Mouse (Mus musculus): ENCODE results near the gene Hnmt. TPM values are rescaled to one million over a fixed set of nuclear protein-coding genes. Genes with fewer than 3 reads are reported as not detected.
"Not testable (repeated sequence)": the region's sequence is repeated elsewhere in the genome, so short reads cannot be mapped to it uniquely, and the experiment has no call there.

Gene Hnmt
- 1.4 and 2.3 TPM in 2 replicates for polyA plus RNA-seq (2016; fragmentation: Nextera tagmentation; extraction: Ambion mirVana)

DNA sequence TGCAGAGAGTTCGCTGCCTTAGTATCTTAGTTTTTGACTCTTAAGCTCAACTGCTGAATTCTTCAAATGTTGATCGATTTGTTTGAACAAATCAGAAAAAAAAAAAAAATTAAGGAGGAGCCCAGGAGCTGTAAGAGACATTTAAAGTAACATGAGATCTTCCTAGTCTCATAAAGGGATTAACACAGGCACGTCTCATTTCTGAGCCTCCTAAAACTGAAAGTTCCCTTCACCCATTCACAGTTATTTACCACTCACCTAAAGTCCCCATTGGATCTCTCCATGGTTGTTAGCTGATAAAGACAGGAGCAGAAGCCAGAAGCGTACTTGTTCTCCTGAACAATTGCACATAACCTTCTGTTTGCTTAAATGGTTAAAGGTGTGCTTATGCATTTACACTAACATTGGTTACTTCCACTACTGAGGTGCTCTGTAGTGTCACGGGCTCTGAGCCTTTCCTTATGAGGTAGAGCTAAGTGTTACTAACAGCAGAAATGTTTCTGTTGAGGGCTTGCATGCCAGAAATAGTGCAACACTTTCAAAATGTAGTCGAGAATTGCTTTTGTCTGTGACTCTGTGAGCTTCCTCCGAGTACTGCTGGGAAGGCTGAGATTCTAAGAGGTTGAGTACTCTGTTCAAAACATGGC is at the start of gene Hnmt:
Hnmt (minus strand) TSS at position 51 of the 647 bp plus-strand sequence.
- Histone ChIP-seq H3K27me3 (ENCODE audit: low read depth, poor library complexity, severe bottlenecking) (no peaks in the 10 kb centered on the region), H3K9me3 (replicated peaks) (no peaks in the 10 kb centered on the region), H3K27ac (replicated peaks) (peak within 1 kb of the TSS; percentile 77), H3K4me3 (peak within 1 kb of the TSS; percentile 46), H3K4me1 (peaks cover 28% of the 10 kb centered on the region), H3K36me3 (no peaks in the 10 kb centered on the region)
- DNase-seq (ENCODE audit: low spot score), result no peak
- WGBS, result 62% methylated on average over 7 of the region's 7 CpGs

DNA sequence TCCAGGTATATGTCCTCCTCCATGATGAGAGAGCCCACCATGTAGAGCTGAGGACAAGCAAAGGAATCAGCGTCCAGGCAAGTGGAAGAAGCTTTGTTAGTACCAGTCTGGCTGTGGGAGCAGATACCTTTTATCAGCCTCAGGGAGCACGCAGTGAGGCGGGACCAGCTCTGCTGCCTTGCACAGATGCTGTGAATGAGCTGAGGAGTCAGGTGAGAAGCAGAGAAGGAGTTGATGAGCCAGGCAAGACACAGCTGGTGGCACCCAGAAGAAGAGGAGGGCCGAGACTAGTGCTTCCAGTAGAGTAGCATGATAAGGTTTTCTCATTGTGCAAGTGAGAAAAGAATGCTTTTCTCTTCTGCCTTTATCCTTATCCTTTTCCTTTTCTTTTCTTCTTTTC is 47.3 kb upstream of the Hnmt start, which contains the start of gene Tbpl2:
Tbpl2 (minus strand) TSS at position 101 of the 400 bp plus-strand sequence.
- H3K27ac ChIP-seq (replicated peaks), result no peak within 1 kb of the TSS
- 71% methylated on average over 4 of the region's 4 CpGs for WGBS
- H3K4me1 ChIP-seq, result no peaks in the 10 kb centered on the region

DNA sequence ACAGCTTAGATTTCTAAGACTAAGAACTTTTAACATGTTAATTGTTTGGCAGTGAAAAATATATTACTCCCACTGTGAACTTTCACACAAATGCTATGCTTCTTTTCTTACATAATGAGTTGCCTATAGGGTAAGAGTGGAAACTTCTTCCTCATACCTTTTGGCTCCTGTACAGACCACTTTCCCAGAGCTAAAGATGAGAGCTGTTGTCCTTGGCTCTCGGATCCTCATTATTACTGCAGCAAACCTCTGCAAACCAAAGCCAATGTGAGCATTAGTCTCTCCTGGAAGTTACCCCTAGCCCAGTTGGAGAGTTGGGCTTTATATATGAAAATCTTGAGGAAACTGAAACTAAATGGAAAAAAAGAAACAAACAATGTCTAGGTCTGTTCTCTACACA is 41.7 kb upstream of the Hnmt start:
- H3K9me3 ChIP-seq (replicated peaks), result no peaks in the 10 kb centered on the region
- H3K4me1 ChIP-seq, result no peaks in the 10 kb centered on the region
- no peaks in the 10 kb centered on the region for H3K27me3 ChIP-seq (ENCODE audit: low read depth, poor library complexity, severe bottlenecking)
- no peak overlapping the region for H3K4me3 ChIP-seq
- H3K27ac ChIP-seq (replicated peaks), result no peak overlapping the region
- H3K36me3 ChIP-seq, result no peaks in the 10 kb centered on the region
- DNase-seq (ENCODE audit: low spot score), result no peak
- 83% methylated on average over 1 of the region's 1 CpGs for WGBS

More for the DNA sequence above, 47.3 kb upstream of the Hnmt start, which contains the start of gene Tbpl2:
- DNase-seq (ENCODE audit: low spot score), result no peak
- H3K36me3 ChIP-seq, result no peaks in the 10 kb centered on the region
- no peaks in the 10 kb centered on the region for H3K9me3 ChIP-seq (replicated peaks)
- H3K27me3 ChIP-seq (ENCODE audit: low read depth, poor library complexity, severe bottlenecking), result no peaks in the 10 kb centered on the region
- H3K4me3 ChIP-seq, result no peak within 1 kb of the TSS

DNA sequence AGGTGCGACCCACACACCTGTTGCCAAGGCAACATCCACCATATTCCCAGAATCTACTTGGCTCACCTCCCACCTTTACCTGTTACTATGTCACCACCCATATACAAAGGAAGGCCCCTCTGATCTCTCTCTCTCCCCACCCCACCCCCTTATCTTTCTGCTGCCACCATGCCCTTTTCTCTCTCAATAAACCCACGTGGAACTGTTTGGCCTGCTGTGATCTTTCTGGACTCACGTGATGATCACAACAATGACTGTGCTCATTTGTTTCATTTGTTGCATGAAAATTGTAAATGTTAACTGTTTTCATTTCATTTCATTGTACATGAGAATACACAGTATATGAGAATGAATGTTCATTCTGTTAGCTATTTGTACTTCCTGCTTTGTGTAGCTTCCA is 1.3 kb upstream of the Hnmt start:
- no peak for DNase-seq (ENCODE audit: low spot score)
- Histone ChIP-seq H3K4me3 (no peak overlapping the region), H3K9me3 (replicated peaks) (no peaks in the 10 kb centered on the region), H3K4me1 (peaks cover 28% of the 10 kb centered on the region), H3K27ac (replicated peaks) (no peak overlapping the region), H3K36me3 (no peaks in the 10 kb centered on the region), H3K27me3 (ENCODE audit: low read depth, poor library complexity, severe bottlenecking) (no peaks in the 10 kb centered on the region)
- 83% methylated on average over 3 of the region's 3 CpGs for WGBS

DNA sequence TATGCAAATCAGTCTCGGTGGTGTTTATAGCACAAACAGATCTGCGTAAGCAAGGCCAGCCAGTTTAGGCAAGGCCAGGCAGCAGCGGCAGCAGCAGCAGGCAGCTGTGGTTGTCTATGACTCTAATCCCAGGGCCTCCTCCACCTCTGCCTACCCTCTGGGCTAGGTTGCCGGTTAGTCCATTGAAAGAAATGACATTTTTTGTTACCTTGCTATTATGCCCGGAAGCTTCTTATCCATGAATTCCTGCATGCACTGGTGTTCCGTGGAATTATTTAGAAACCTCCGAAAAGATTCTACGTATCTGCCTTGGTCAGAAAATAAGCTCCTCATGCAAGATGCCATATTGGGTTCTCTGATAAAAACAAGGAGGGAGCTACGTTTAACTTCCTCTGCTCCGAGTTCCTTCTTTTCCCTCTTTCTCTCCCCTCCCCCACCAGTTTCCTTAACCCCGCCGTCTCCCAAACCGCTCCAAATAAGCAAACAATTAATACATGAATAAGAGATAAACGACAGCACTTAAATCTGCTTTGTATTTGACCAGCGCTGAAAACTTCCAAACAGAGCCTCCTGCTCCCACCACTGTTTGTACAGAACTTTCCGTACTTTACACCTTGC is 605 bp downstream of the Hnmt start:
- peaks cover 28% of the 10 kb centered on the region for H3K4me1 ChIP-seq
- peak overlapping the region; percentile 77 for H3K27ac ChIP-seq (replicated peaks)
- H3K36me3 ChIP-seq, result no peaks in the 10 kb centered on the region
- H3K27me3 ChIP-seq (ENCODE audit: low read depth, poor library complexity, severe bottlenecking), result no peaks in the 10 kb centered on the region
- 15% methylated on average over 16 of the region's 16 CpGs for WGBS
- peak; percentile 44 for DNase-seq (ENCODE audit: low spot score)
- H3K4me3 ChIP-seq, result peak overlapping the region; percentile 46
- H3K9me3 ChIP-seq (replicated peaks), result no peaks in the 10 kb centered on the region

DNA sequence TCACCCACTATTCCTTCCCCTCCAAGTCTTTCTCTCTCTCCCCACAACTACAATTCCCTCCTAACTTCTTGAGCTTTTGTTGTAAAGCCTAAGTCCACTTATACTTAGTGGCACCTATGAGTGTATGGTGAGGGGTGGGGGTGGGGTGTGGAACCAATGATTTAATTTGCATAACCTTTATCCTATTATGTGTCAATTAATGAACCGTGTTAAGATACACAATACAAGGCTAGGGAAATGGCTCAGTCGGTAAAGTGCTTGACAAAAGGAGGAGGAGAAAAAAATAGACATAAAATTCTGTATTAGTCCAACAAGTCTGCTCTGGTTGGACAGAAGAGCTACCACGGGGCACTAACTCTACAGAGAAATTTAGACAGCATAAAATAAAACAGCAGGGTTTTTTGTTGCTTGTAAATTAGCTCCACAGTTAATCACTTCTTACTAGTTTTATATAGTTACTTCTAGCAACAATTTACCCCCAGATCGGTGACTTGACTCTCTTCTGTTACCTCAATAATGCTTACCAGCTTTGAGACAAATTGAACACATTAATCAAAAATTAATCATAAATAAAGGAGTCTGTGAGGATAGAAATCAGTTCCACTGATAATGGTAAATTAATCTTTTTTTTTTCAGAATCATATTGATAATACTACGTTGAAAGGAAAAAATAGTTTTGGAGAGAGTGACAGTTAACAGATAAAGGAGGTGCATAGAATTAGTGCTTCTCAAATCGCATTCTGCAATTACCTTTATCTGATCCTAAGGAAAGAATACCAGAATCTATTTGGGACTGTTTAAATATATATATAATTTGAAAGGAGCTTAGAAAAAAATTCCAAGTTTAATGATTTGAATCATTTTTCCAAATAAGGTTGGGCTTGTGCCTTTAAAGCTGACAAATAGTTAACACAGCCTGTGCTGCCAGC is 1.4 kb downstream of the Hnmt start:
- no peaks in the 10 kb centered on the region for H3K27me3 ChIP-seq (ENCODE audit: low read depth, poor library complexity, severe bottlenecking)
- 38% methylated on average over 6 of the region's 6 CpGs for WGBS
- peak overlapping the region; percentile 46 for H3K4me3 ChIP-seq
- H3K4me1 ChIP-seq, result peaks cover 28% of the 10 kb centered on the region
- H3K27ac ChIP-seq (replicated peaks), result peak overlapping the region; percentile 77
- H3K9me3 ChIP-seq (replicated peaks), result no peaks in the 10 kb centered on the region
- H3K36me3 ChIP-seq, result no peaks in the 10 kb centered on the region
- no peak for DNase-seq (ENCODE audit: low spot score)

DNA sequence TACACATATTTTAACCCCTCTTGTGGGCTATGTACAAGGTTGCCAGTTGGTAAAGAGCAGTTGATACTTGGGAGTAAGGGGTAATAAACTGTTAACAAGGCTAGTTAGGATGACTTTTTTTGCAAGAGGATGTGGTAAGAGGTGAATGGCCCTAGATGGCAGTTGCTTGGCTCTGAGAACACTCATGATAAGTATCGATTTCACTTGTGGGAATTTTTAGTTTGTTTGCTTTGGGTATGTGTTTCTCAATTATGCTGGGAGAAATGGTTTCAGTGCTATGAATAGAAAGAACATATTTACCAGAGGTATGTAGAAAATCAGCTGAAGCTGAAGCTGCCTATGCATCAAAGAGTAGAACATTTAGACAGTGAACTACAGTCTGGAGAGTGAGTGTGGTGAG is 6.3 kb downstream of the Hnmt start:
- Histone ChIP-seq H3K4me1 (peaks cover 10% of the 10 kb centered on the region), H3K27ac (replicated peaks) (no peak overlapping the region), H3K27me3 (ENCODE audit: low read depth, poor library complexity, severe bottlenecking) (no peaks in the 10 kb centered on the region), H3K4me3 (no peak overlapping the region), H3K36me3 (no peaks in the 10 kb centered on the region), H3K9me3 (replicated peaks) (no peaks in the 10 kb centered on the region)
- WGBS, result 90% methylated on average over 1 of the region's 1 CpGs
- DNase-seq (ENCODE audit: low spot score), result no peak

DNA sequence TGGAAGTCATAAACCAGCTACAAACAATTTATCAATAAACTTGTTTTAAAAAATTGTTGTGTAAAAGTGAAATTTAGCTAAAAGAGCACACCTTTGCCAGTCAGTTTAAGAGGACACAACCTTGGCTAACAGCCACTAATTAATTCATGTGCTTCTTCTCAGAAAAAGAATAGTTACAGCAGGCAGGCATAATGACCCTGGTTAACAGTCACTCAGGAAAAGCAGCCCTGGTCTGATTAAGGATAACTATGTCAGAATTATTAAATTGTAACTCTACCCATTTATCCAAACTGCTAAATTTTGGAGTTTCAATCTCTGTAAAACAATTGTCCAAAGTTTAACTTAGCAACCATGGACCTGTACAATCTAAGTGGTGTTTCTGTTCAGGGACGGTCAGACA is 8.7 kb downstream of the Hnmt start:
- H3K4me3 ChIP-seq, result no peak overlapping the region
- WGBS, result 89% methylated on average over 1 of the region's 1 CpGs
- DNase-seq (ENCODE audit: low spot score), result no peak

DNA sequence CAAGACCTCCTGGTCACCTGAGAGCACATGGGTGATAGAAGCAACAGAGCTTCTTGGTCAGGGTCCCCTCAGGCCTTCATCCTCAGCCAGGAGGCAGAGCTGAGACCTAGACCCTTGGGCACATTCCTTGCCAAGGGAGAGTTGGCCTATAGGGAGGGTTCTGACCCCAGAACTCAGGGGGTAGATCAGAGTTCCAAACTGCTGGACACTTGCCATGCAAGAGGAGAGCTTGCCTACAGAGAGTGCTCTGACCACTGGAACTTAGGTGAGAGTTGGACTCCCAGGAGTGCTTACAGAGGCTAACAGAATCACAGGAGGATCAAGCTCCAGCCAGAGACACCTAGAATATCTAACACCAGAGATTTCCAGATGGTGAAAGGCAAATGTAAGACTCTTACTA is 29.8 kb downstream of the Hnmt start:
- not testable (repeated sequence) for H3K27ac ChIP-seq (replicated peaks); H3K36me3 ChIP-seq; DNase-seq (ENCODE audit: low spot score); H3K4me1 ChIP-seq; H3K4me3 ChIP-seq; H3K9me3 ChIP-seq (replicated peaks); H3K27me3 ChIP-seq (ENCODE audit: low read depth, poor library complexity, severe bottlenecking)

More for the DNA sequence above, 8.7 kb downstream of the Hnmt start:
- no peak overlapping the region for H3K27ac ChIP-seq (replicated peaks)
- no peaks in the 10 kb centered on the region for H3K36me3 ChIP-seq
- no peaks in the 10 kb centered on the region for H3K4me1 ChIP-seq
- H3K9me3 ChIP-seq (replicated peaks), result no peaks in the 10 kb centered on the region
- H3K27me3 ChIP-seq (ENCODE audit: low read depth, poor library complexity, severe bottlenecking), result no peaks in the 10 kb centered on the region

DNA sequence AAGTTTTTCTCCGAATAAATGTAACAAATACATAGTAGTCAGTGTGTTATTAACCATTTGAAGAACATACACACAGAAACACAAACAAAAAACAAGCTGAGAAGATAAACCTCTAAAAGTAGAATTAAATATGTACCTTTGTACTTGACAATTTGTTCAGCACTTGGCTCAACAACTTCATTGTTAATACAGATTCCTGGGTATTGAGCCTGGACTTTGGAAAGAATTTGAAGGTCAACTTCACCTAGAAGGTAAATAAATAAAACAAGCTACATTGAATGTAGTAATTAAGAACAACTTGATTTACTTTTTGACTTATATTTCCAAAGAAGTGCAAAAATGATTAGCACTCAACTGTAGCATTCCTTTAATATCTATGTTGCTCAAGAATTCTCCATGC is 30.2 kb downstream of the Hnmt start:
- no peaks in the 10 kb centered on the region for H3K27me3 ChIP-seq (ENCODE audit: low read depth, poor library complexity, severe bottlenecking)
- H3K4me1 ChIP-seq, result no peaks in the 10 kb centered on the region
- no peak overlapping the region for H3K4me3 ChIP-seq
- H3K36me3 ChIP-seq, result no peaks in the 10 kb centered on the region
- H3K9me3 ChIP-seq (replicated peaks), result no peaks in the 10 kb centered on the region
- DNase-seq (ENCODE audit: low spot score), result no peak
- no peak overlapping the region for H3K27ac ChIP-seq (replicated peaks)
- WGBS, result 92% methylated on average over 1 of the region's 1 CpGs

DNA sequence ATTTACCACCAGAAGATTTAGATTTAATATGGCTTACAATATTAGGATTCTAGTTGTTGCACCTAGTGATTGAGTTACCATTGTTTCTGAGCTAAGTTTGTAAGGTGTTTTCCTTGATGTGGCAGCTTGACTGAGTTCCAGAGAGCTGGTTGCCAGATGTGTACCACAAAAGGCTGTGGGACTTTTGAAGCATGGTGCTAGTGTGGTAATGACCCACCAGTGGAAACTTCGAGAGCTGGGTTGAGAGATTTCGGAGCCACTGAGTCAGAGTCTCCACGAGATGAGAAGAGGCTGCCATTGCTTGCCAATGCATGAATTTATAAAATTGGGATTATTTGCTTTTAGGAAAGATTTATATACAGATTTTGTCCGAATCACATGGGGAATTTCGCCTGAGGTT is 34.2 kb downstream of the Hnmt start:
- WGBS, result 87% methylated on average over 5 of the region's 5 CpGs
- DNase-seq (ENCODE audit: low spot score), result no peak
- Histone ChIP-seq H3K4me1 (no peaks in the 10 kb centered on the region), H3K36me3 (no peaks in the 10 kb centered on the region), H3K27me3 (ENCODE audit: low read depth, poor library complexity, severe bottlenecking) (no peaks in the 10 kb centered on the region), H3K9me3 (replicated peaks) (no peaks in the 10 kb centered on the region), H3K4me3 (no peak overlapping the region), H3K27ac (replicated peaks) (no peak overlapping the region)

DNA sequence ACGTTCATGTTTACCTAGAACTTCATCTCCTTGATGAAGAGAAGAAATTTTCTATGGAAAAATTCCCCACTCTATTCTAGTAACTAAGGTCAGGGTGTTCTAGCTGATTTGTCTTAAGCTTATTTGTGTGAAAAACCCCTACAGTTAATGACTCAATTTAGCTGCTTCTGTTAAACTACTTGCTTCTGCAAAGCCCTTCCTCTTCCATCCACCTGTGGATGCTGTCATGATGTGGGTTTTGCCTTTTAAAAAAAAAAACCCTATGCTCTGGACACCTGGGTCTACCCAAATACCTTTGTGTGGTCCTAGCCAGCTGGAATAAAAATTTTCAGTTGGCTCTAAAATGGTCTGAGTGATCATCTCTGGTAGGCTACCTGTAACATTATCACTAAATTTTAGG is 49.9 kb downstream of the Hnmt start:
- Histone ChIP-seq H3K4me3 (no peak overlapping the region), H3K27me3 (ENCODE audit: low read depth, poor library complexity, severe bottlenecking) (no peaks in the 10 kb centered on the region), H3K9me3 (replicated peaks) (no peaks in the 10 kb centered on the region), H3K4me1 (no peaks in the 10 kb centered on the region), H3K27ac (replicated peaks) (no peak overlapping the region), H3K36me3 (no peaks in the 10 kb centered on the region)
- WGBS, result 73% methylated on average over 1 of the region's 1 CpGs
- no peak for DNase-seq (ENCODE audit: low spot score)

DNA sequence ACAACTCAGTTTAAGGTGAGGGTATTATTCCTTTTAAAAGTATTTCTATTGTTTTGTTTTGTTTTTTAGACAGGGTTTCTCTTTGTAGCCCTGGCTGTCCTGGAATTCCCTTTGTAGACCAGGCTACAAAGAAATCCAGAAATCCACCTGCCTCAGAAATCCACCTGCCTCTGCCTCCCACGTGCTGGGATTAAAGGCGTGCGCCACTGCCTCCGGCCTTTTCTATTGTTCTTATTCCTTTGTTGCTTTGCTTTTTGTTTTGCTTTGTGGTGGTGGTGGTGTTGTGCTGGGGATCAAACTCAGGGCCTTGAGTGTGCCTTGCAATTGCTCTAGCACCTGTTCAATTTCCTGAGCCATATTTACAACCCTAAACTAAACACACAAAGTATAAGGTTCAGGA is 50.4 kb downstream of the Hnmt start:
- no peaks in the 10 kb centered on the region for H3K27me3 ChIP-seq (ENCODE audit: low read depth, poor library complexity, severe bottlenecking)
- WGBS, result 89% methylated on average over 4 of the region's 4 CpGs

More for the DNA sequence above, 50.4 kb downstream of the Hnmt start:
- no peaks in the 10 kb centered on the region for H3K36me3 ChIP-seq
- no peak for DNase-seq (ENCODE audit: low spot score)
- no peak overlapping the region for H3K4me3 ChIP-seq
- H3K9me3 ChIP-seq (replicated peaks), result no peaks in the 10 kb centered on the region
- no peak overlapping the region for H3K27ac ChIP-seq (replicated peaks)
- H3K4me1 ChIP-seq, result no peaks in the 10 kb centered on the region

Data from midbrain, embryonic 10.5 days (tissue).